Mouse (Mus musculus) layer of hippocampus, postnatal 36 days (tissue): ENCODE data around the gene Nbas. TPM values are rescaled to one million over a fixed set of nuclear protein-coding genes. Genes with fewer than 3 reads are reported as not detected.

Experiments
- DNase-seq, 2 experiments: peaks; one replicate each; pipeline ENCODE4 v3.0.0; 2022
- total RNA-seq, 2 experiments: library from RNA; stranded (reverse); gene quantifications; 2 replicates each; pipeline ENCODE4 v1.2.3; 2021

Nbas gene
- total RNA-seq, 2 experiments from 2014 or later, result 30.5 to 33.2 TPM

DNA sequence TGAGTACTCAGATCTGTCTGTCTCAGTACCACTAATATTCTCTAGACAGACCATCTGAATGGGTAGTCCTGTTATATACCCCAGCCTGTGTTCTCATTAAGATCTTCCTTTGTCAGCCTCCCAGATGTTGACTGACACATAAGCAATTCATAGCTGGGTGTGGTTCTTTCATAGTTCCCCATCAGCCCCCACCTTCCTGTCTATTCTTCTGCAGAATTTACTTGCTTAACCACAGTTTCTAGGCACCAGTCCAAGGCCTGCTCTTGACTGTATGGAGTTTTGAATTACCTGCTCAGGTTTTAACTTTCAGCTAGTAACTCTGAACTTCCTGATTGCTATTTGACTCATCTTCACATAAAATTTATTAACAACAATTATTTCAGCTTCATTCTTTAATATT lies 141.3 kb downstream of the Nbas start:
- no peak for DNase-seq

DNA sequence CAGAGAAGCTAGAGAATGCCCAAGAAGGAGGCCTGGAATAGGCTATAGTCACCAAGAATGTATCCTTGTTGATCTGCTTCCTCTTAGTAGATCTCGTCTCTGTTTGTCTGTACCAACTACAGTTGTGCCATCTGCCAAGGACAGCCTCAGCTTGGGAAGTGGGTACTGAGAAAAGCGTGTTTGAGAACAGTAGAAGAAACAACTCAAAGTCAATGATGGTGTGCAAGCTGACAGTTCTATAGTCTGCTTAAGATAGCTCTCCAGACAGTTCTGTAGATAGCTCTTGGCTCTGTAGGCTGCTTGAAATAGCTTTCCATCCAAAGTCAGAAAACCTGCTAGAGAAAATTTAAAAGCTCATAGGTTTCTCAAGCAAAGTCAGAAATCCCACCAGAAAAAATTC lies 149.7 kb downstream of the Nbas start:
- DNase-seq, result no peak

DNA sequence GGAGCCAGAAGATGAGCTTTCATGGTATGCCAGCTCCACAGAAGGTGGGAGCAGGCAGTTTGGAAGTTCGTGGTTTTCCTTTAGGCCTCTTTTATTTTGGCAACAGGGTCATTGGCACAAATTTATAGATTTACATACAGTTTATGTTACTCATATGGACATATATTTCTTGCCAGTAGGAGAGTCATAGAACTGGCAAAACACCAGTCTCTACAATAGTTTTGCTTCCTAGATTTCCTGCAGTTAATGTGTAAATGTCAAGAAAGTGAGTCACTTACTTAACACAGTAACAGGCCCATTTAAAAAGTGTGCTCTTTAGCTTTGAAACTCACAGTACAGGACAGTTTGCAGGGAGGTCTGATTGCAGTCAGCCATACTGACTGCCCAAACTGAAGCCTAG lies 161.3 kb downstream of the Nbas start:
- DNase-seq, result no peak

DNA sequence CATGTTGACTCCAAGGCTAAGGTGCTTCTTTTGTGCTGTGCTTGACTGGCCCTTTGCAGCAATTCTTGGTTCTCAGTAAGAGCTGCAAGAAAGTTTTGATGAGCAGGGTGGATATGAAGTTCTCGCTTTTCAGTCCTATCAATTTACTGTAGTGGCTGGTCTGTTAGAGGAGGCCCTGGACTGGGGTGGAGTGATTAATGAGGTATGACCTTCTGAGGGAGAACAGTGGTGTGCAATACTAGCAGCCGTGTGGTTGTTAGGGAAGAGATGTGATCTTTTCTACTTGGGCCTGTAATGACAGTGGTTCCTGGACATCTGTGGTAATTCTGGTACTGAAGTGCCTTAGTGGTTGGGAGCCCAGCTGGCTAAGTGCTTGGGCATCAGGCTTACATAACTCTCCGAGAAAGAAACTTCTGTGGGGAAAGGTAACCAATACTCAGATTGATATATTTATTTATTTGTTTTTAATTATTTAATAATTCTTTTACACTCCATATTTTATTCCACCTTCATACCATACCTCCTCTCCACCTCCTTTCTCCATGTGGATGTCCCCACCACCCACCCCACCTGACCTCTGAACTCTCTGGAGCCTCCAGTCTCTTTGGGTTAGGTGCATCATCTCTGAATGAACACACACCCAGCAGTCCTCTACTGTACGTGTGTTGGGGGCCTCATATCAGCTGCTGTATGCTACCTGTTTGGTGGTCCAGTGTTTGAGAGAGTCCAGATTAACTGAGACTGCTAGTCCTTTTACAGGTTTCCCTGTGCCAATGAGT lies 175.9 kb downstream of the Nbas start:
- no peak for DNase-seq

DNA sequence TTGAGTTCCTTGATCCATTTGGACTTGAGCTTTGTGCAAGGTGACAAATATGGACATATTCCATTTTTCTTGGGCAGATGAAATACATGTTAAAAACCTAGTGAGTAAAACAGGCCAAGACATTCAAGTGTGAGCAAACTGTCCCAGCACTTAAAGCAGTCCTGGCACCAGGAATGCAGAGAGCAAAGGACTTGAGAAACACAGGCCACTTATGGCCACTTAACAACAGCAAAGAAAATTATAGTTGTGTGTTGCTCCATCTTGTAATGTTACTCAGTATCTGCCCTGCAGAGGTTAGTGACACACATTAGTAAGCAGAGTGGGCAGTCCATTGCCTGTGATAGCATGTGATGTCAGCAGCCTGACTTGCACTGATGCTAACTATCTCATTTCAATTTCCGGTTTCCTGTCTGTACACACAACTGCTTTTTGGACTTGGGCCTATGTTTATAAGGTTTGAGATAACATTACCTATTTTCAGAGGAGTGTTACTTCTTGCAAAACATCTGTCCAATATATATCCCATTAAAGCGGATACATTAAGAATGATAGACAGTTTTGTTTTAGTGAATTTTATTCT lies 176.6 kb downstream of the Nbas start:
- no peak for DNase-seq

DNA sequence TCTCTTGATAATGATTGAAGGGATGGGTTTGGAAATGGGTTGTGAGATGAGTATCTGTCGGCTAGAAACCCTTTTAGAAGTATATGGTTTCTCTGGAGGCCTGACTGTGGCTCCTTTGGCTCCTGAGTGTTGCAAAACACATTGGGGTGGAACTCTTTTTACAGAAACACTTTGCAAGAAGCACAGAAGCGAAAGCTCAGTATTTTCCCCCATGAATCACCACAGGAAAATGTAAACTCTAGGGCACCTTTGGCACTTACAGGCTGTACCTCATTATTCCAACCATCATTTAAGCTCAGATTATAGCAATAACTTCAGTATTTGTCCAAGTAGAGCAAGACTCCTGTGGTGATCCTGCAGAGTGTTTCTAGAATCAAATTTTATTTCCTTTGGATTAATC lies 180.0 kb downstream of the Nbas start:
- DNase-seq, result no peak

DNA sequence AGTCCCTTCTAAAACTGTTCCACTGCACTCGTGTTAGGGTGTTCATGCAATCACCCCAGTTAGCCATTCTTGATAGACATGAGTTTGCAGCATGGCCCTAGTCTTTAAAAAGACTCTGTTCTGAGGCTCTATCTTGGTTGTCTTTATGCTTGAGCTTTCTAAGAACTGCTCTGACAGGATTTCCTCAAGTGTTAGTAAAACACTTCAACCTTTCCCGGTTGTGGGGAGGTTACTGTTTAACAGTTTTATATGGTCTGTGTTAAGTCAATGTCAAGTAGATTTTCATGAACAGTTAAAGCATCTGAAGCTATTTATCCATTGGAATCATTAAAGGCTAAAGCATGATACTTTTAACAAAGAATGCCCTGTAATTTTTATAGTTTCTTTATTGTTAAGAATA lies 183.1 kb downstream of the Nbas start:
- no peak for DNase-seq

DNA sequence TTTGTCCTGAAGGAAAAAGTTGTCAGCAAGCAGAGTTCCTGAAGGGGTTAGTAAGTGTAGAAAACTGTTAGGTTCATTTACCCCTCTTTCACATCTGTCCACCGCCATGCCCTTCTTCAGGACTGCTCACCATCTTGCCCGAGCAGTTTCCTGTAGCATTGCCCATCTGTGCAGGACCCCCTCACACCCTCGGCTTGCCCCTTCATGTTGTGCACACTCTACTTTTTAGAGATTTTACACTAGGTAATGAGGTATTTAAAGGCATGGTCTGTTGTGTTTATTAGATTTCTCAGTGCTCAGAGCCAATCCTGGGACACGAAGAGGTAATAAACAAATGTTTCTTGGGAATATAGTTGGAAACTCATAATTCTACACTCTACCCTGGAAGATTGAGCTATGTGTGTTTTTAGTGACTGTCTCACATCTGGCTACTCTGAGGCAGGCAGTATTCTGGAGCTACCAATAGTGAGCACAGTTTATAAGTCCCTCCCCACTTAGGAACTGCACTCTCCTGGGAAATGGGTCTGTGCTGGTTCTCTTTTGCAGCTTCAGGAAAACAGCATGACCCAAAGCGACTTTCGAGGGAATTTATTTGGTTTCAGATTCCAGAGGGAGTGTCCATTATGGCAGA lies 191.4 kb downstream of the Nbas start:
- DNase-seq, result no peak

DNA sequence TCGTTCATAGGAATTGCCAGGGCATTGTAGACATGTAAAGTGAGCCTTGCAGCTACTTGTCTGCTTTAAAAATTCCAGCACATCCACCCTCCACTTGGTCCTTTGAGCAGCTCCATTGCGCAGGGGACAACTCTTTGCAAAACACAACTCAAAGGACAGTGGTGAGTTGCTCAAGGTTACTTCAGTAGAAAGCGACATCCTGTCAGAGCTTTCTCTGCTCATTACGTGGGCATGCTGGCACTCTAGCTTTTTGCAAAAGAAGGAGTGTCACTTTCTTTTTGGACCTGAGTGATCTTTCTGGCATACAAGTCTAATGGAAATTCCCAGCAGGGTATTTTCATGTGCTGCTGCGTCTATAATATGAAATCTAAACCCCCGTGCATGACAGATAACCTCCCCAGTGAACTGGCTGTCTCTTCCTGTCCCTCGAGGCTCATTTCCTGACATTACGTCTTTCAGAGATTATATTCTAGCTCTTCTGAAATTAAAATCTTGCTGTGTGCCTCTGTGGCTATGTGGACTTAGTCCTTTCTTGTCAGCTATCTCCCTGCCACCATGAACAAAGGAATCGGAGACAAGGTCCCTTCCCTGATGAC lies 192.7 kb downstream of the Nbas start:
- no peak for DNase-seq

DNA sequence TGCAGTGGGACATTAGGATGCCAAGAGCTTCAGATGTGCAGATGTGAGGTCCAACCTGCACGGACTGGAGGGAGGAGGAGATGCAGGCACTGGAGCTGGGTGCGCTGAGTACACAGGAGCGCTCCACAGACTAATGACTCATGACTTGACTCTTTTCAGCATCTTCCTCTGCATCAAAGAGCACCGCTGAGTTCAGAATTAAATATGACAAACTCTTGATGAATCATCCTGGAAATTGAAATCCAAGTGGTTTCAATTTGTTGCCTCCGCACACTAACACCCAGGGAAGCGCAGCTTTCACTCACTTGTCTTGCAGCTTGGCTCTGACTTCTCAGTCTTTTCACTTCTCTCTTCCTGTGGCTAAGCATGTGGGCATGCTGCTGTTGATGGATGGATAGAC lies 193.5 kb downstream of the Nbas start:
- peak in 1 of 2 experiments; percentile 12 for DNase-seq

DNA sequence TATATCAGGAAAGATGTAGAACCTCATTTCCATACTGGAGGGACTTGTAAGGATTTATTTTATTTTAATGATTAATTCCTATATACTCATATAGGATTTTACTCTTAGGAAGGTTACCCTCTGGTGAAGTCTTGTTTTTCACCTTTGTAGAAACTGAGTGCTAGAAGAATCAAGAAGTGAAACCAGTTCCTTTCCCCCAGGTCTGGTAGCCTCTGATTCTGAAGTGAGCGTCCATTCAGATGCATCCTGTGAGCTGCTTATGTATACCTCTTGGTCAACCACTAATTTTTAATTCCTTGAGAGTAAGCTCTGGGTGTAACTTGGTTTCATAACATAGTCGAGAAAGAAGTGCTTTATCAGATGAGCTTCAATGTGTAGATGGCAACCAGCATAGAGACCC lies 196.6 kb downstream of the Nbas start:
- no peak for DNase-seq

DNA sequence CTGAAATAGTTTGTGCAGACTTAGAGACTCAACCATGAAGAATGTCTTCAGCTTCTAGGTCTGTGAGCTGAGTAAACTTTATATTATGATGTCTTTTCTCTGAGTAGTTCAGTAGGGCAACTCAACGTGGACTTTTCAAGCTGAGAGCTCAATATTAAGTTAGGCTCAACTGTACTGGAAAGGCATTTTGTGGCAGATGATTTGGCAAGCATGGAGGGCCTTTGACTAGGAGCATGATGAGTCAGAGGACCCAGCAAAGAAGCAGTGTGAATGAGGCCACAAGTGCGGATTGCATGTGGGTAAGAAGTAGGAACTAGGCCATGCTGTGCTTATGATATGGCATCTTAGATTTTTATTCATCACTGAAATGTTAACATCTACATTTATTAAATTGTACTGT lies 205.9 kb downstream of the Nbas start:
- DNase-seq, result no peak

DNA sequence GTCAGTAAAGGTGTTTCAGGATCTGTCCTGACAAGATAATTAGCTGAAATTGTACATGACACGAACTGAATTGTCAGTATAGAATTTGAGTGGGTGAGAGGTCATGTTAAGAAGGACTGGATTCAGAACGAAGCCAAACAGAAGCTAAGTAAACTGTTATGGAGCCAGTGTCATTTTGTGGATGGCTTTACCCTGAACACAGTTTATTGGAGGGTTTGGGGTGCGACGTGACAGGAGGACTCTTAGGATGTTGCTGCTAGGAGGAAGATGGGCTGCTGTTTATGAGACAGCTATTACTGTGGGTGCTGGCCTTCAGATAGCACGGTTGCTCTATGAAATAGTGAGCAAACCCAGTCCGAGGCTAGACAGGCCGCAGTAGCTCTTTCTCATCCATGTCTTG lies 210.2 kb downstream of the Nbas start:
- no peak for DNase-seq

DNA sequence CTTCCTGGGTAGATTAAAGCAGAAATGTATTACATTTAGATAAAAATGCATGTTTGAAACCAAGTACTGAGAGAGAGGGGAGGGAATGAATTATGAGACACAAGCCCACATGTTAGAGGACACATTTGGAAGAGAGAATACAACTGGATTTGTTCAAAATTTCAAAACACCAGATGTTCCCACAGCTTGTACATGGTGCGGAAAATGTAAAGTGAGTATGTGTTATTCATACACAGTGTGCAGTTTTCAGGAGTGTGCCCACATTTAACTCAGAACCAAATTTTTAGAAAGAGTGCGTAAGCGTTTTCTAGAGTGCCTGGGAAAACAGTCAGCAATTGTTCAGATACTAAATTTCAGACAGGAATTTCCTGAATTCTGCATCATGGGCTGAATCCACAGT lies 217.3 kb downstream of the Nbas start:
- DNase-seq, result no peak

DNA sequence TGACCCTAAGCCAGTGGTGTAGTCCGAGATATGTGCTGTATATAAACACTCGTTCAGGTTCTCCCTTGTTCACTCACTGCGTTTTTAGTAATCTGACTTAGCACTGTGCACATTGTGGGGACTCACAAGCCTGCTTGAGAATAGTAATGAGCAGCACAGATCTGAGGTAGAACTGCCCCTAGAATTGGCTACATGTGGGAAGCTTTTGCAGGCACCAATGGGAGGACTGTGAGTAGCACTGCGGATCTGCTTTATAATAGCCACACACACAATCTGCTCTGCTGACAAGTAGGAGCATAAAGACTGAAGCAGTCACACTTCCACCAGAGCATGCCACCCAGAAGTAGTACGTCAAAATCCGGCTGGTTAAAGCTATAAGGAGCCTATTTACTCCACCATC lies 228.3 kb downstream of the Nbas start:
- DNase-seq, result no peak

DNA sequence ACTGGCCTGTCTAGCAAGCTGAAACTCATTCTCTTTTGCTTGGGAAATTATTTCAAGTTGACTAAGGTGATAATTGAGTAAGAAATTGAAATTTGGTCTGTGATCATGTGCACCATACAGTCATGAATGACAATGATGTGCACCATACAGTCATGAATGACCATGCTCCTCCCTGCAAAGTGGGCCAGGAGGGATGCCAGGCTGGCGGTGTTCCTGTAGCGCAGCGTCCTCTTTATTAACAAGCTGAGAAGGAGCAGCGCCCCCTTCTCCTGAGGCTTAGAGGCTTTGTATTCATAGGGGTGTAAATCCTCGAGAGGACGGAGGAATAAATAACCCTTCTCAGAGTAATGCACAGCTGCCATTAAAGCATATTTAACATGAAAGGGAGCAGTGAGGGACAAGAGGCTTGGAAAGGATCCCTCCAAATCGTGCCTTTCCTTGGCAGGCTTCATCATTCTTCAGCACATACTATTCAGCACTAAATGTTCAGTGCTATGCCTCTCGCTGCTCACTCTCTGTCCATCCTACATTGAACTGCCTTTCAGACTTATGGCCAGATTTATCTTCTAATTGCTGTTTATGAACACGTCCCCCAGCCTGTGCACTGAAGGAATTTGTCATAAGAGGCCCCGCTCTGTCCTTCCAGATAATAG lies 230.4 kb downstream of the Nbas start:
- DNase-seq, result no peak

DNA sequence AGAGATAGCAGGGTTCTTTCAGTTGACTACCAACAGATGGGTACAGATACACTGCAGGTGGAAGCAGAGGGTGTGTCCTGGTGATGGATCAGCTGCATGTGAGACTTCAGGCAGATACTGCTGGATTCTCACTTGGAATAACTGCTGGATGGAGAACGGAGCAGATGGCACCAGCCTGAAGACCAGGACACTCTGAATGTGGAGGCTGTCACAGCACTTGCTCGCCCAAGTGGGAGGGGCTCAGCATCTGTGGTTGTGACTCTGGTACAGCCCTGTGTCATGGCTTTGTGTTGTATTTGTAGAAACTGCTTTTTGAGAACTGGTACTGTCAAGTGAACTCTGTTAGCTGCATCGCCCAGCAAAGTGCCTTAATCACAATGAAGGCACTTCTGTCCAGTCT lies 231.3 kb downstream of the Nbas start:
- DNase-seq, result peak; percentile 27 to 38

DNA sequence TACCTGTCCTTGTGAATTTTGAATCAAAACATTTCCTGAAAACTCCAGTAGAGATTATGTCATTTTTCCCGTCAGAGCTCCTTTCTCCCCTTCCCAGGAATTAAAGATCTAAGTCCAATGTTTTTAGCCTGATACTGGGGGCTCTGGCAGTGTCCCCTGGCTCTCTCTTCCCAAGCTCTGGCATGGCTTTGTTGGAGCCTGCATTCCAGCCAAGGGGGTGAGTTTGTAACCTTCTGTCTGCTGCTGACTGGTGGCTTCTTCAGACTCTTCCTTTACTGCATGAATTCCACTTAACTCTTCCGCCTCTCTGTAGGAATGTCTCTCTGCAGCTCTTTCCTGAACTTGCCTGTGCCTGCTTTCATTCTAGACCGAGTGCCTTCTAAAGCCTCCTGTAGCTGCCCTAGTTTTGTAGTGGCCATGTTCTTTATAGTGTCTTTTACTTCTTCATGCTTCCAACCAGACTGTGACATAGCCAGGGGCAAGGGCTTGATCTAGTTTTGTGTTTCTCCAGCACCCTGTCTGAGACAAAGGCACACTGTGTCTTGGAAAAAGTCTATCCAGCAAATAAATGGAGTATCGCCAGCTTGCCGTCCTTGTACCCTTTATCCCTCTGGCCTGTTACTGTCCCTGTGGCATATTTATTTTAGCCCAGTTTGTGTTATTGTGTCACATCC lies 236.0 kb downstream of the Nbas start:
- no peak for DNase-seq

DNA sequence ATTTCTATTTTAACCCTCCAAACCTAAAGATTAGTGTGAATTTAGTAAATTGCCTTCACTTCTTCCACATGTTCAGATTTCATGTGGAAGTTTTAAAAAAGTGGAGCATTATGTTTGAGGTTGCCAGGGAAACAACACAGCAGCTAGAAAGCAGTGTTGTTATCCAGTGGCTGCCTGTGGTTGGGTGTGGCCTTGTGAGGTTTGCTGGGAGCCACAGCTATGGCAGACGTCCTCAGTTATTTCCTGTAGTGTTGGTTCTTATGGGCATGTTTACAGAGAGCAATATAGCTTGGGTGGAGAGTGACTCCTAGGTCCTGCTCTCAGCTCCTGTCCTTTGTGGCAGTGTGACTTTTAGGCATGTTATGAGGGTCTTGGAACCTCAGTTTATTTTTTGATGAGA lies 249.1 kb downstream of the Nbas start:
- no peak for DNase-seq

DNA sequence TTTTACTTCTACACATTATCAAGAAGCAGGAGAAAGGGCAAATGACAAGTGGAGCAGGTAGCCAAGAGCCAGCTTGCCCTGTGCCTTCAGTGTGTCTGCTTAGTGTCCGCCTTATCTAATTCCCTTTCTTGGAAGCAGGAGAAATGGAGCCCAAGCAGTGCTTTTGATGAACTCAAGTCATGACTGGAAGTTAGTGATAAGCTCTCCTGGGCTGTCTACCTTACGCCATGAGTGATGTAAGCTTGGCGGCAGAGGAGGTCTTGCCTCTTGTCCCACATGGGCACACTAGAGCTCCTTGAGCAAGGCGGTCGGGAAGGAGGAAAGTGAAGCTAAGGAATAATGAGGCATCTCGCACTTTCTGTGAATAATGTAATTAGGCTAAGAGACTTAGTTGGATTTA lies 250.5 kb downstream of the Nbas start:
- no peak for DNase-seq

DNA sequence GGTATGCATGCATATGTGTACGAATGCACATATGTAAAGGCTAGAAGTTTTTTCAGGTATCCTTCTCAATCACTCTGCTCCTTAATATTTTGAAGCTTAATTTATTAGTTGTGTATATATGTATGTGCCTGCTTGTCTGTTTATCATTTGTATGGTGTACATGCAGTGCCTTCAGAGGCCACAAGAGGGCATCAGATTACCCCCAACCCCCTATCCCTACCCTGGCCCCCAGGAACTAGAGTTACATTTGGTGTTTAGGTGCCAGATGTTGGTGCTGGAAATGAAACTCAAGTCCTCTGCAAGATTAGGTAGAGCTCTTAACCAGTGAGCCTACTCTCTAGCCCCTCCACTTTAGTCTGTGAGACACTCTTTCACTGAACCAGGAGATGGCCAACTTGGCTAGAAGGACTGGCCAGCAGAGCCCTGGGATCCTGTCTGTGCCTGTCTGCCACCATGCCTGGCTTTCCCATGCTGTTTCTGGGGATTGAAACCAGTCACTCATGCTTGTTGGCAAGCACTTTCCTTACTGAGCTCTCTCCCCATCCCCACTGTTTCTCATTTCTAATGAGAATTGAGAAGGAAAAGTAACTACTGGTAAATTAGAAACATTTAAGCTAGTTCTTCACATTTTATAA lies 263.9 kb downstream of the Nbas start:
- DNase-seq, result no peak

DNA sequence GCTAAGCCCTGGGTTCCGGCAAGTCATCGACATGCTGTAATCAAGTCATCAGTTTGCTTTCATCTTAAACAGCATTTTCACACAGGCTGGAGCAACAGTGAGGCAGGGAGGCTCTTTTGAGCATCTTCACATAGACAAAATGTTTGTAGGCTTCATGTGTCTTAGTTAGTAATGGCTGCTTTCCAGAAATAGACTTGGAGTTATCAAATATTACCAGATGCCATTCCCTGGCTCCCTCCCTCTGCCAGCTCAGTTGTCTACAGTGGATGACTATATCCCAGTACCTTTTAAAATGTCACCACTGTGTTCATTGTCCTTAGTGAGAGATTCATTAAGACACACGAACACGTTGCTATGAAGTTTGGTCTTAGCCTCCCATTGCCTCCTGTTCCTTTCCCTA lies 270.2 kb downstream of the Nbas start:
- DNase-seq, result no peak
